Mouse (Mus musculus): ENCODE data around the gene Wwc2. TPM values are rescaled to one million over a fixed set of nuclear protein-coding genes. Genes with fewer than 3 reads are reported as not detected.

The Wwc2 gene
- polyA plus RNA-seq, 1 experiment from 2014 or later, result 12.7 TPM

- H3K27ac ChIP-seq (replicated peaks; ENCODE audit: low read depth, low read length), result no peak overlapping the region
- H3K9ac ChIP-seq (ENCODE audit: low read depth, low read length), result no peak overlapping the region
- no peaks in the 10 kb centered on the region for H3K27me3 ChIP-seq (replicated peaks; ENCODE audit: control insufficient read depth, insufficient read depth, low read length)
- H3K9me3 ChIP-seq (ENCODE audit: control insufficient read depth, low read length), result no peaks in the 10 kb centered on the region
- no peak overlapping the region for H3K4me2 ChIP-seq (ENCODE audit: low read depth, low read length)
- ATAC-seq (ENCODE audit: low read depth) (no peak), DNase-seq (ENCODE audit: low spot score) (no peak)
- no peak overlapping the region for H3K4me3 ChIP-seq (ENCODE audit: low read depth, low read length)
- peaks cover 21% of the 10 kb centered on the region for H3K4me1 ChIP-seq (ENCODE audit: control insufficient read depth, insufficient read depth, low read length)
- H3K36me3 ChIP-seq (ENCODE audit: control insufficient read depth, insufficient read depth, low read length), result peaks cover 67% of the 10 kb centered on the region
- 65% methylated on average over 5 of the region's 5 CpGs for WGBS
Observed at GRCm38 (mm10) chr8:47853356-47853755, 137.4 kb downstream of the Wwc2 start.

DNA sequence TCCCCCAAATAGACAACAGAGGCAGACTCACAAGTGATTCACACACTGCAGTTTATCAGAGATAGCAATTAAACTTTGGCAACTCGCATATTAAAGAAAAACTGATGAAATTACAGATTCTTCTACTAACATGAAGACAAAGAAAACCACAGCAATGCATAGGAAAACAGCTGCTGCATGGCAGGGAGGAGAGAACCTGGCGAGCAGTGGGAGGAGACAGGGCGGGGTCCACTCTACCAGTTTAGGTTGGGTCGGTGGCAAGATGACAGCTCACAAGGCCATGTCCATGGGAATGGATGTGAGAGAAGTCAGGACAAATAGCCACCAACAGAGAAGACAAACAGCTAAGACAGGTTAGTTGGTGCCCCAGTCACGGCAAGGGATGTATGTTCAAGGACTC, 138.0 kb downstream of the Wwc2 start:
- Histone ChIP-seq H3K4me2 (ENCODE audit: low read depth, low read length) (peak overlapping the region; percentile 49), H3K4me3 (ENCODE audit: low read depth, low read length) (no peak overlapping the region), H3K4me1 (ENCODE audit: control insufficient read depth, insufficient read depth, low read length) (peaks cover 21% of the 10 kb centered on the region), H3K9ac (ENCODE audit: low read depth, low read length) (0 out of 2 replicates have a peak overlapping the region, but pooled peaks have one; percentile 42), H3K36me3 (ENCODE audit: control insufficient read depth, insufficient read depth, low read length) (peaks cover 67% of the 10 kb centered on the region), H3K27ac (replicated peaks; ENCODE audit: low read depth, low read length) (peak overlapping the region; percentile 86), H3K9me3 (ENCODE audit: control insufficient read depth, low read length) (no peaks in the 10 kb centered on the region), H3K27me3 (replicated peaks; ENCODE audit: control insufficient read depth, insufficient read depth, low read length) (no peaks in the 10 kb centered on the region)
- whole genome bisulfite sequencing, result 73% methylated on average over 5 of the region's 5 CpGs
- ATAC-seq (ENCODE audit: low read depth), result no peak
- DNase-seq (ENCODE audit: low spot score), result no peak

DNA sequence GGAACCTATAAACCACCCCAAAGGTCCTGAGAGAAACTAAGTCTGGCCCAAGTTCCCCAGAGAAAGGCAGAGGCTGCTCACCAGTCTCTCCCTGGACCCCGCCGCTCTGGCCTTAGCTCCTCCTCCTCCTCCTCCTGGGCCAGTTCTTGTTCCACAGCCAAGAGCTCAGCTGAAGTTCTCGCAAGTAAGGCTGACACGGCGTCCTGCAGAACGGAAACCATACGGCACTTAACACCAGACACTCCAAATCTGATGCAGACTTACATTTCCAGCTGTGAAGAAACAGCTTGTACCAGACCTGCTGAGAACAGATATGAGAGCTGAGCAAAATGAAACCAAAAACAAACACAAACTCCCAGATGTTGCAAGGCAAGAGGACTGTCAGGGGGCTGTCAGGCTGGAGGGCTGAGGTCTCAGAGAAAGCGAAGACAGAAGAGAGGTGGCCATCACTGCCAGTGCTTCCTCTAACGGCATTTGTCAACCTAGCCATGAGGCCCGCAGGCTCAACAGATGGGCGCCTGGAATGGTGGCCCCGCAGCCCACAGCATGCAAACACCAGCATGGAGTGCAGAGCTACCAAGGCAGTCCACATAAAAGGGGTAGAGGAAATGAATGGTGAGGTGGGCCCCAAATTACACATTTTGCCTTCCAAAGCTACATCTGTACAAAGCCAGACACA, 138.8 kb downstream of the Wwc2 start:
- Histone ChIP-seq H3K27me3 (replicated peaks; ENCODE audit: control insufficient read depth, insufficient read depth, low read length) (no peaks in the 10 kb centered on the region), H3K27ac (replicated peaks; ENCODE audit: low read depth, low read length) (peak overlapping the region; percentile 86), H3K36me3 (ENCODE audit: control insufficient read depth, insufficient read depth, low read length) (peaks cover 66% of the 10 kb centered on the region), H3K4me1 (ENCODE audit: control insufficient read depth, insufficient read depth, low read length) (peaks cover 21% of the 10 kb centered on the region), H3K4me3 (ENCODE audit: low read depth, low read length) (peak overlapping the region; percentile 15), H3K4me2 (ENCODE audit: low read depth, low read length) (peak overlapping the region; percentile 49), H3K9ac (ENCODE audit: low read depth, low read length) (peak overlapping the region; percentile 42), H3K9me3 (ENCODE audit: control insufficient read depth, low read length) (no peaks in the 10 kb centered on the region)
- DNase-seq (ENCODE audit: low spot score), result peak; percentile 83
- ATAC-seq (ENCODE audit: low read depth), result peak; percentile 77
- 43% methylated on average over 12 of the region's 12 CpGs for WGBS

- H3K9me3 ChIP-seq (ENCODE audit: control insufficient read depth, low read length), result no peaks in the 10 kb centered on the region
- peaks cover 21% of the 10 kb centered on the region for H3K4me1 ChIP-seq (ENCODE audit: control insufficient read depth, insufficient read depth, low read length)
- no peak overlapping the region for H3K27ac ChIP-seq (replicated peaks; ENCODE audit: low read depth, low read length)
- H3K4me3 ChIP-seq (ENCODE audit: low read depth, low read length), result no peak overlapping the region
- no peak overlapping the region for H3K4me2 ChIP-seq (ENCODE audit: low read depth, low read length)
- H3K9ac ChIP-seq (ENCODE audit: low read depth, low read length), result no peak overlapping the region
- DNase-seq (ENCODE audit: low spot score) (no peak), ATAC-seq (ENCODE audit: low read depth) (no peak)
- H3K36me3 ChIP-seq (ENCODE audit: control insufficient read depth, insufficient read depth, low read length), result peaks cover 65% of the 10 kb centered on the region
- 79% methylated on average over 8 of the region's 8 CpGs for WGBS
- H3K27me3 ChIP-seq (replicated peaks; ENCODE audit: control insufficient read depth, insufficient read depth, low read length), result no peaks in the 10 kb centered on the region
Observed at GRCm38 (mm10) chr8:47849842-47850241, 140.9 kb downstream of the Wwc2 start.

DNA sequence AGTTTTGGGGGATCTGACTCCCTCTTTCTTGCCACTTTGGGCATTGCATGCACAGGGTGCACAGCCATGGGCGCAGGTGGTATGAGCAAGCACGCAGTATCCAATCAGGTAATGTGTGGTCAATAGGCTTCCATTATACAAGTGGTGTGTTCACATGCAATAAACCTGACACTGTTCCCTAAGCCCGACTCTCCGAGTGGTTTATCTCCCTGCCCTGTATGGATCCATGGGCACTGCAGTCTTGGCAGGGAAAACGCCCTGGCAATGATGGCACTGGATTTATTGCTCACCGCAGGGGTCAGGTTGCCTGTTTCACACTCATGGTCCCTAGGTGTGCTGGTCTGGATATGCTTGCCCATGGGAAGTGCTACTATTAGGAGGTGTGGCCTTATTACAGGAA, 142.8 kb downstream of the Wwc2 start:
- Histone ChIP-seq H3K4me1 (ENCODE audit: control insufficient read depth, insufficient read depth, low read length) (peaks cover 17% of the 10 kb centered on the region), H3K27me3 (replicated peaks; ENCODE audit: control insufficient read depth, insufficient read depth, low read length) (no peaks in the 10 kb centered on the region), H3K9ac (ENCODE audit: low read depth, low read length) (no peak overlapping the region), H3K4me2 (ENCODE audit: low read depth, low read length) (no peak overlapping the region), H3K9me3 (ENCODE audit: control insufficient read depth, low read length) (no peaks in the 10 kb centered on the region), H3K4me3 (ENCODE audit: low read depth, low read length) (no peak overlapping the region), H3K27ac (replicated peaks; ENCODE audit: low read depth, low read length) (no peak overlapping the region), H3K36me3 (ENCODE audit: control insufficient read depth, insufficient read depth, low read length) (peaks cover 74% of the 10 kb centered on the region)
- DNase-seq (ENCODE audit: low spot score) (no peak), ATAC-seq (ENCODE audit: low read depth) (no peak)
- 96% methylated on average over 6 of the region's 6 CpGs for WGBS

GRCm38 (mm10) chr8:47847161-47847560, 143.6 kb downstream of the Wwc2 start:
- Histone ChIP-seq H3K27ac (replicated peaks; ENCODE audit: low read depth, low read length) (no peak overlapping the region), H3K4me1 (ENCODE audit: control insufficient read depth, insufficient read depth, low read length) (peaks cover 10% of the 10 kb centered on the region), H3K27me3 (replicated peaks; ENCODE audit: control insufficient read depth, insufficient read depth, low read length) (no peaks in the 10 kb centered on the region), H3K4me2 (ENCODE audit: low read depth, low read length) (no peak overlapping the region), H3K4me3 (ENCODE audit: low read depth, low read length) (no peak overlapping the region), H3K9me3 (ENCODE audit: control insufficient read depth, low read length) (no peaks in the 10 kb centered on the region), H3K36me3 (ENCODE audit: control insufficient read depth, insufficient read depth, low read length) (peaks cover 81% of the 10 kb centered on the region), H3K9ac (ENCODE audit: low read depth, low read length) (no peak overlapping the region)
- no peak for ATAC-seq (ENCODE audit: low read depth)
- DNase-seq (ENCODE audit: low spot score), result no peak
- WGBS, result 94% methylated on average over 14 of the region's 14 CpGs

DNA sequence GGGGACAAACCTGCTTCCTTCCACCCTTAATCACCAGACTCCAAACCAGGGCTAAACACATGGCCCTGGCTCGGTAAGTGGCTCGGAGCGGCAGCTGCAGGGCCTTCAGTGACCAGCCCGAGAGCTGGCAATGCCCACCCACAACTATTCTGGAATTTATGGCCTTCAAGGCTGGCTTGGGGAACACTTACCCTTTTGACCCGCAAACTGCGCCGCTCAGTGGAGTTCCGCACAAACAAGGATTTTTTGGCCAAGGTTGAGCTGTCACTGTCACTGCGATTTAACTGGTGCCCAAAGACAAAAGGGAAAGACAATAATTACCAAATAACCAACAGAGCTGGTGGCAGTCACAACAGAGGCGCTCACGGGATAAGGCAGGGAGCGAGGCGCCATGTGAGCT, 144.8 kb downstream of the Wwc2 start:
- no peak overlapping the region for H3K27ac ChIP-seq (replicated peaks; ENCODE audit: low read depth, low read length)
- H3K4me3 ChIP-seq (ENCODE audit: low read depth, low read length), result no peak overlapping the region
- no peak for ATAC-seq (ENCODE audit: low read depth)
- no peaks in the 10 kb centered on the region for H3K4me1 ChIP-seq (ENCODE audit: control insufficient read depth, insufficient read depth, low read length)
- H3K36me3 ChIP-seq (ENCODE audit: control insufficient read depth, insufficient read depth, low read length), result peaks cover 88% of the 10 kb centered on the region
- no peak overlapping the region for H3K9ac ChIP-seq (ENCODE audit: low read depth, low read length)
- 85% methylated on average over 13 of the region's 13 CpGs for WGBS
- DNase-seq (ENCODE audit: low spot score), result no peak
- H3K9me3 ChIP-seq (ENCODE audit: control insufficient read depth, low read length), result no peaks in the 10 kb centered on the region
- no peak overlapping the region for H3K4me2 ChIP-seq (ENCODE audit: low read depth, low read length)
- H3K27me3 ChIP-seq (replicated peaks; ENCODE audit: control insufficient read depth, insufficient read depth, low read length), result no peaks in the 10 kb centered on the region

- no peak for ATAC-seq (ENCODE audit: low read depth)
Observed at GRCm38 (mm10) chr8:47843651-47844050, 147.1 kb downstream of the Wwc2 start.

DNA sequence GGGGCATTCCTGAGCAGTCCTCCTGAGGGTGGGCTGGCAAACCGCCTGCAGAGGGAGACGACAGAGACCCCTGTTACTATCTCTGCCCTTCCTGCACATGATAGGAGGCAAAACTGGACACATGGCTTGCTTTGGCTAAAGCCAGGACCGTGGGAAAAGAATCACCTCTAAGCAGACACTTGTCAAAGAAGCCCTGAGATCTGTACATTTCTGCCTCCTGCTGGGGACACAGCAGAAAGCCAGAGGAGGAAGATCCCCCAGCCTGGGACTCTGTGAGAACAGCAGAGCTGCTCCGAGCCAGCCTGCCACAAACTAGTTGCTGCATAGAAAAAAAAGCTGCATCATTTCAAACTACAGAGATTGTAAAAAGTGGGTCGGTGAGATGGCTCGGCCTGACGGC, 147.7 kb downstream of the Wwc2 start:
- Histone ChIP-seq H3K9ac (ENCODE audit: low read depth, low read length) (no peak overlapping the region), H3K27ac (replicated peaks; ENCODE audit: low read depth, low read length) (no peak overlapping the region), H3K27me3 (replicated peaks; ENCODE audit: control insufficient read depth, insufficient read depth, low read length) (no peaks in the 10 kb centered on the region), H3K4me2 (ENCODE audit: low read depth, low read length) (no peak overlapping the region), H3K9me3 (ENCODE audit: control insufficient read depth, low read length) (no peaks in the 10 kb centered on the region), H3K4me3 (ENCODE audit: low read depth, low read length) (no peak overlapping the region), H3K4me1 (ENCODE audit: control insufficient read depth, insufficient read depth, low read length) (no peaks in the 10 kb centered on the region), H3K36me3 (ENCODE audit: control insufficient read depth, insufficient read depth, low read length) (peaks cover 85% of the 10 kb centered on the region)
- DNase-seq (ENCODE audit: low spot score), result peak; percentile 23
- ATAC-seq (ENCODE audit: low read depth), result no peak
- WGBS, result 85% methylated on average over 7 of the region's 7 CpGs

More at GRCm38 (mm10) chr8:47843651-47844050, 147.1 kb downstream of the Wwc2 start:
- no peak overlapping the region for H3K9ac ChIP-seq (ENCODE audit: low read depth, low read length)
- no peaks in the 10 kb centered on the region for H3K9me3 ChIP-seq (ENCODE audit: control insufficient read depth, low read length)
- 95% methylated on average over 10 of the region's 10 CpGs for WGBS
- H3K4me1 ChIP-seq (ENCODE audit: control insufficient read depth, insufficient read depth, low read length), result no peaks in the 10 kb centered on the region
- no peak overlapping the region for H3K4me2 ChIP-seq (ENCODE audit: low read depth, low read length)
- DNase-seq (ENCODE audit: low spot score), result no peak
- H3K27ac ChIP-seq (replicated peaks; ENCODE audit: low read depth, low read length), result no peak overlapping the region
- no peak overlapping the region for H3K4me3 ChIP-seq (ENCODE audit: low read depth, low read length)
- H3K27me3 ChIP-seq (replicated peaks; ENCODE audit: control insufficient read depth, insufficient read depth, low read length), result no peaks in the 10 kb centered on the region
- H3K36me3 ChIP-seq (ENCODE audit: control insufficient read depth, insufficient read depth, low read length), result peaks cover 85% of the 10 kb centered on the region

Measured in embryonic facial prominence, embryonic 14.5 days (tissue).